Mouse (Mus musculus): Measurements from ENCODE around the gene Apc2. TPM values are rescaled to one million over a fixed set of nuclear protein-coding genes. Genes with fewer than 3 reads are reported as not detected.
A peak's percentile ranks its signal among the peaks of the same experiment; 100 is the strongest.

Apc2 gene
- polyA plus RNA-seq, 1 experiment from 2014 or later, result 1.4 TPM

- Histone ChIP-seq H3K27ac (replicated peaks in 1 of 2; ENCODE audit: control insufficient read depth in 1 of 2, insufficient read depth in 1 of 2, low read depth in 2 of 2, low read length in 2 of 2) (no peak overlapping the region), H3K4me1 (ENCODE audit: control insufficient read depth in 2 of 2, insufficient read depth in 2 of 2, low read length in 2 of 2) (peaks cover 13 to 21% of the 10 kb centered on the region in 2 experiments), H3K36me3 (ENCODE audit: control insufficient read depth, insufficient read depth, low read length) (no peaks in the 10 kb centered on the region), H3K27me3 (ENCODE audit: control insufficient read depth, insufficient read depth, low read length) (peaks cover 5% of the 10 kb centered on the region; the same call in 1 of the 2 replicates), H3K4me2 (ENCODE audit: low read length) (peak overlapping the region; percentile 96), H3K9ac (ENCODE audit: low read length) (peak overlapping the region; percentile 72), H3K9me3 (ENCODE audit: control insufficient read depth, low read length) (no peaks in the 10 kb centered on the region), H3K4me3 (ENCODE audit: control insufficient read depth in 1 of 2, insufficient read depth in 1 of 2, low read depth in 1 of 2, low read length in 2 of 2) (peak overlapping the region in 1 of 2 experiments; percentile 60; a peak in 1 of 4 replicates)
- no peak for ATAC-seq (ENCODE audit: insufficient number of reproducible peaks, insufficient read depth, low FRiP score, low read depth)
- 78% methylated on average over 17 of the region's 17 CpGs for WGBS
Measured at GRCm38 (mm10) chr10:80324120-80325037, 28.6 kb downstream of the Apc2 start.

GRCm38 (mm10) chr10:80325045-80325444 lies 29.3 kb downstream of the Apc2 start:
- Histone ChIP-seq H3K36me3 (ENCODE audit: control insufficient read depth, insufficient read depth, low read length) (no peaks in the 10 kb centered on the region), H3K9me3 (ENCODE audit: control insufficient read depth, low read length) (no peaks in the 10 kb centered on the region), H3K9ac (ENCODE audit: low read length) (no peak overlapping the region), H3K4me1 (ENCODE audit: control insufficient read depth in 2 of 2, insufficient read depth in 2 of 2, low read length in 2 of 2) (peaks cover 10 to 21% of the 10 kb centered on the region in 2 experiments), H3K27me3 (ENCODE audit: control insufficient read depth, insufficient read depth, low read length) (peaks cover 5% of the 10 kb centered on the region; the same call in 1 of the 2 replicates), H3K27ac (replicated peaks in 1 of 2; ENCODE audit: control insufficient read depth in 1 of 2, insufficient read depth in 1 of 2, low read depth in 2 of 2, low read length in 2 of 2) (no peak overlapping the region), H3K4me2 (ENCODE audit: low read length) (no peak overlapping the region), H3K4me3 (ENCODE audit: control insufficient read depth in 1 of 2, insufficient read depth in 1 of 2, low read depth in 1 of 2, low read length in 2 of 2) (no peak overlapping the region)
- ATAC-seq (ENCODE audit: insufficient number of reproducible peaks, insufficient read depth, low FRiP score, low read depth), result no peak
- 81% methylated on average over 21 of the region's 21 CpGs for WGBS

- no peaks in the 10 kb centered on the region for H3K36me3 ChIP-seq (ENCODE audit: control insufficient read depth, insufficient read depth, low read length)
- H3K4me2 ChIP-seq (ENCODE audit: low read length), result peak within 1 kb of the TSS; percentile 85
- peak within 1 kb of the TSS; percentile 61 for H3K9ac ChIP-seq (ENCODE audit: low read length)
- ATAC-seq (ENCODE audit: insufficient number of reproducible peaks, insufficient read depth, low FRiP score, low read depth), result peak; percentile 94
- no peaks in the 10 kb centered on the region for H3K9me3 ChIP-seq (ENCODE audit: control insufficient read depth, low read length)
- peaks cover 30% of the 10 kb centered on the region for H3K27me3 ChIP-seq (ENCODE audit: control insufficient read depth, insufficient read depth, low read length)
- no peak within 1 kb of the TSS for H3K27ac ChIP-seq (replicated peaks in 1 of 2; ENCODE audit: control insufficient read depth in 1 of 2, insufficient read depth in 1 of 2, low read depth in 2 of 2, low read length in 2 of 2)
- peaks cover 9 to 18% of the 10 kb centered on the region in 2 experiments; a peak in 3 of 4 replicates for H3K4me1 ChIP-seq (ENCODE audit: control insufficient read depth in 2 of 2, insufficient read depth in 2 of 2, low read length in 2 of 2)
- 6% methylated on average over 36 of the region's 36 CpGs for WGBS
- peak within 1 kb of the TSS; percentile 43 to 51 for H3K4me3 ChIP-seq (ENCODE audit: control insufficient read depth in 1 of 2, insufficient read depth in 1 of 2, low read depth in 1 of 2, low read length in 2 of 2)
Measured at GRCm38 (mm10) chr10:80329273-80330081, 33.7 kb downstream of the Apc2 start, which contains the start of the genes Pcsk4 and Reep6. TSS of gene Pcsk4 (minus strand) at chr10:80329498. TSS of gene Reep6 (plus strand) at chr10:80329953.

GRCm38 (mm10) chr10:80330084-80330483 lies 34.3 kb downstream of the Apc2 start:
- Histone ChIP-seq H3K36me3 (ENCODE audit: control insufficient read depth, insufficient read depth, low read length) (no peaks in the 10 kb centered on the region), H3K27ac (replicated peaks in 1 of 2; ENCODE audit: control insufficient read depth in 1 of 2, insufficient read depth in 1 of 2, low read depth in 2 of 2, low read length in 2 of 2) (no peak overlapping the region), H3K9ac (ENCODE audit: low read length) (peak overlapping the region; percentile 61), H3K4me3 (ENCODE audit: control insufficient read depth in 1 of 2, insufficient read depth in 1 of 2, low read depth in 1 of 2, low read length in 2 of 2) (peak overlapping the region; percentile 43 to 51), H3K4me2 (ENCODE audit: low read length) (peak overlapping the region; percentile 85), H3K4me1 (ENCODE audit: control insufficient read depth in 2 of 2, insufficient read depth in 2 of 2, low read length in 2 of 2) (peaks cover 9 to 18% of the 10 kb centered on the region in 2 experiments; a peak in 3 of 4 replicates), H3K27me3 (ENCODE audit: control insufficient read depth, insufficient read depth, low read length) (peaks cover 29% of the 10 kb centered on the region), H3K9me3 (ENCODE audit: control insufficient read depth, low read length) (no peaks in the 10 kb centered on the region)
- no peak for ATAC-seq (ENCODE audit: insufficient number of reproducible peaks, insufficient read depth, low FRiP score, low read depth)
- under 1% methylated on average over 41 of the region's 41 CpGs for WGBS

GRCm38 (mm10) chr10:80330888-80331287 lies 35.1 kb downstream of the Apc2 start:
- no peak overlapping the region for H3K27ac ChIP-seq (replicated peaks in 1 of 2; ENCODE audit: control insufficient read depth in 1 of 2, insufficient read depth in 1 of 2, low read depth in 2 of 2, low read length in 2 of 2)
- no peak overlapping the region for H3K9ac ChIP-seq (ENCODE audit: low read length)
- no peak for ATAC-seq (ENCODE audit: insufficient number of reproducible peaks, insufficient read depth, low FRiP score, low read depth)
- peaks cover 35% of the 10 kb centered on the region for H3K27me3 ChIP-seq (ENCODE audit: control insufficient read depth, insufficient read depth, low read length)
- peak overlapping the region; percentile 85; the same call in 1 of the 2 replicates for H3K4me2 ChIP-seq (ENCODE audit: low read length)
- no peaks in the 10 kb centered on the region for H3K36me3 ChIP-seq (ENCODE audit: control insufficient read depth, insufficient read depth, low read length)
- no peaks in the 10 kb centered on the region for H3K9me3 ChIP-seq (ENCODE audit: control insufficient read depth, low read length)
- WGBS, result 51% methylated on average over 2 of the region's 2 CpGs
- H3K4me1 ChIP-seq (ENCODE audit: control insufficient read depth in 2 of 2, insufficient read depth in 2 of 2, low read length in 2 of 2), result peaks cover 9 to 18% of the 10 kb centered on the region in 2 experiments; a peak in 3 of 4 replicates
- no peak overlapping the region for H3K4me3 ChIP-seq (ENCODE audit: control insufficient read depth in 1 of 2, insufficient read depth in 1 of 2, low read depth in 1 of 2, low read length in 2 of 2)

- 53% methylated on average over 10 of the region's 10 CpGs for WGBS
- H3K4me1 ChIP-seq (ENCODE audit: control insufficient read depth in 2 of 2, insufficient read depth in 2 of 2, low read length in 2 of 2), result peaks cover 9 to 18% of the 10 kb centered on the region in 2 experiments; a peak in 3 of 4 replicates
- peaks cover 41% of the 10 kb centered on the region for H3K27me3 ChIP-seq (ENCODE audit: control insufficient read depth, insufficient read depth, low read length)
- H3K9me3 ChIP-seq (ENCODE audit: control insufficient read depth, low read length), result no peaks in the 10 kb centered on the region
- no peak overlapping the region for H3K27ac ChIP-seq (replicated peaks in 1 of 2; ENCODE audit: control insufficient read depth in 1 of 2, insufficient read depth in 1 of 2, low read depth in 2 of 2, low read length in 2 of 2)
- no peak overlapping the region for H3K9ac ChIP-seq (ENCODE audit: low read length)
- no peak overlapping the region for H3K4me3 ChIP-seq (ENCODE audit: control insufficient read depth in 1 of 2, insufficient read depth in 1 of 2, low read depth in 1 of 2, low read length in 2 of 2)
- no peak for ATAC-seq (ENCODE audit: insufficient number of reproducible peaks, insufficient read depth, low FRiP score, low read depth)
- H3K4me2 ChIP-seq (ENCODE audit: low read length), result no peak overlapping the region
- no peaks in the 10 kb centered on the region for H3K36me3 ChIP-seq (ENCODE audit: control insufficient read depth, insufficient read depth, low read length)
Measured at GRCm38 (mm10) chr10:80331636-80332524, 36.1 kb downstream of the Apc2 start.
